Mouse (Mus musculus) cerebellum, adult 9-11 months (tissue): ENCODE results near the gene Lag3.

Experiments
- DNase-seq: peaks from one replicate; pipeline ENCODE4 v3.0.0; 2022

Gene Lag3

DNA sequence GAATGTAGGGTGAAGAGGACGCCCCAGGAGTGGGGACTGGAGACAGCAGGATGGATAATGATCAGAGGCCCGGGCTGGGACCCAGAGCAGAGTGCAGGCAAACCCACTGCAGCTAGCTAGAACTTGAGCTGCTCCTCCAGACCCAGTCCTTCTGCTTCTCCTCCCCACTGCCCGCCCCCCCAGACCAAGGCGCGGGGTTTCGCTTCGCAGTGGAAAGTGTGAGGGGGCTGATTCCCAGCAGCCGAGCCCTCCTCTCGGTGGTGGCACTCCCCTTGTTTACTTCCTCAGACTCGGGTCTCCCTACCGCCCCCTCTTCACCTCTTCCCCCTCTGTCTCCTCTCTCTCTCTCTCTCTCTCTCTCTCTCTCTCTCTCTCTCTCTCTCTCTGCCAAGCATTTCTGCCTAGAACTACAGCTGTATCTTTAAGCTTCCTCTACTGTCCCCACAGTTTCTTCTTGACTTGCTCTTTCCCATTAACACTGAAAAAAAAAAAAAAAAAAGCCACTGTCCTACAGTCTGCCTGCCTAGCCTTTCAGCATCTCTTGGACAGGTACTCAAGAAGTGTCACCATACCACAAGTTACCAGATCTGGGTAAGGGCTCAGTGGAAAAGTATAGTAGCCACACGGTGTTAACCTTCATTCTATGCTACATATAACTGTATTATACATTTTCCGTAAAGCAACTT, at the start of gene Lag3:
Gene Lag3, minus strand, starts transcription at position 173 of the 686 bp plus-strand sequence.
- DNase-seq, result peak; percentile 11

DNA sequence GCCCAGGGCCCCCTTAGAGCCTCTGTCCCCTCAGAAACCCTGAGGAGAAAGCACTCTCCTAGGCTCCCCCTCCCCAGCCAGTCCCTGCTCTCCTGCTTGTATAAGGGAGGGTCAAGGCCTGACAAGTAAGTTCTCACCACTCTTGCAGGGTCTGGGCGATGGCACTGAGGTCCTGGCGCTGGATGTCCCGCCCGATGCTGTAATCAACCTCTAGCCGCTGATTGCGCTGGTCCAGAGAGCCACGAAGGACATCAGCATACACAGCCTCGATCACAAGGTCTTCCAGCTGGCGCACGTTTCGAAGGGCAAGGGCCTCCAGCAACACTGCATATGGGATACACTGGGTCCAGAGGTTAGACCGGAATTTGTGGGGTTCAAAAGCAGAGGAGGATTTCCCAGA, 49.5 kb upstream of the Lag3 start:
- DNase-seq, result no peak

DNA sequence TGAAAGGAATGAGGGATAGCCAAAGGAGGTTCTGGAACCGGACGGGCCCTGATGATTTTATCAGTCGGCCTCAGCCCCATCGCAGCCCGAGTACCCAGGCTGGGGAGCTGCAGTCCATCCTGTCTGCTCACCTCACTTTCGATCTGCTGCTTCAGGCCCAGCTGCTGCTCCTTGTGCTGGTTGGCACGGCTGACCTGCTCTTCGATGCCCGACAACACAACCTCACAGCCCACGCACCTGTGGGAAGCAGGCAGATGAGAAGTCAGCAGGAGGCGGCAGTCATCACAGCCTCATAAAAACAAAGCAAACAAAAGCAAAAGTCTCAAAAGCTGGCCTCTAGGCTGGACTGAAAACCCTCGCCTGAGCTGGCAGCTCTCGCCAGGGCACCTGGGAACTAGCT, 48.5 kb upstream of the Lag3 start:
- no peak for DNase-seq

DNA sequence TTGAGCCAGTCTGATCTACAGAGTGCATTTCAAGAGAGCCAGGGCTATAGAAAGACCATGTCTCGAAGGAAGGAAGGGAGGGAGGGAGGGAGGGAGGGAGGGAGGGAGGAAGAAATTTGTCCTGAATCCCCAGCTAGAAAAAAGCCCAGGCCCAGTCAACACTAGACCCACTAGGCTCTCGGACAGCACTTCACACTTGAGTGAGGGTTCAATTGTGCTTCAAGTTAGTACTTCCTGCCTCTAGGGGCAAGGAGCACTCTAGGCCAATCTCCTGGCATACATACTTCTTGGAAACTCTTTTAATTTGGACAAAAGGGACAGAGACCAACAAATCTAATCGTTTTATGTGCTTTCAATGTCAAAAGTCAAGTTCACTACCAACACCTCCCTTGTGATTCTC, 46.6 kb upstream of the Lag3 start:
- DNase-seq, result no peak

GRCm38 (mm10) chr6:124955212-124955611, 43.7 kb upstream of the Lag3 start:
- no peak for DNase-seq

DNA sequence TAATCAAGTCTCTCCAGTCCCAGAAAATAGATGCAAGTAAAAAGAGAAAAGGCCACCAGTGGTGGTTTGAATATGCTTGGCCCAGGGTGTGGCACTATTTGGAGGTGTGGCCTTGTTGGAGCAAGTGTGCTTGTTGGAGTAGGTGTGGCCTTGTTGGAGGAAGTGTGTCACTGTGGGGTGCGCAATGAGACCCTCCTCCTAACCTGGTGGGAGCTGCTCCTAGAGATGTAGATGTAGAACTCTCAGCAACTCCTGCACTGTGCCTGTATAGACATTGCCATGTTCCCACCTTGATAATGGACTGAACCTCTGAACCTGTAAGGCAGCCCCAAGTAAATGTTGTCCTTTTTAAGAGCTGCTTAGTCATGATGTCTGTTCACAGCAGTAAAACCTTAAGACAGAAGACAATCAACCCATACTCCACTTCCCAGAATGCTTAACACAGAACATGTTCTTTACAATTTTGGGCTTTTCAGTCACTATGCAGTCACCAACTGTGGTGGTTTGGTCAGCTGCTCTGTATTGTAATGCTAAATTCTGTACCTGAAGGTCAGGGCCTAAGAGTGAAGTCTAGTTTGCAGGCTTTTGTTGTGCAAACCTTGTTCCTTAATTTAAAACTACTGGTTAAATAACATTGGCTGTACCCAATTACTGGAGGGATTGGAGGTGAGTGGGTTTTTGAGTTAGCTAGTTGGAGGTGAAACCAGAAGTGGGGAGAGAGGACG, 42.6 kb upstream of the Lag3 start:
- DNase-seq, result no peak

DNA sequence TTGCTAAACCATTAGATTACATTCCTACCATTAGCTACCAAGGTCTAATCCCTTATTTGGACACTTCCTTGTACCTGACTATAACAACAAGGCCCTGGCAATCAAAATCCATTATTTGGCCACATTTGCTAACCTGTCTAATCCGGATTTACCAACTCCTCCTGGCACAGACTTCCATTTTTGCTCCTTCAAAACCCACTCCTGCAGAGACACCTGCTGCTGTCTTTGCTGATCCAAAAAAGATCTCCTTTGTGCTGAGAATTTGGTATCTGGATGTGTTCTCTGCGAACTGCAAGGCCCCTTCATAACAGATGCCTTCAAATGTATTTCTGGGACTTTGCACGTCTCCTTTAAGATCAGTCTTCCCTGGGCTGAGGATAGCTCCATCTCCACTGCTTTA, 32.0 kb upstream of the Lag3 start:
- DNase-seq, result peak; percentile 74

- DNase-seq, result no peak
Measured at GRCm38 (mm10) chr6:124941679-124942078, 30.2 kb upstream of the Lag3 start.

GRCm38 (mm10) chr6:124938554-124938953, 27.0 kb upstream of the Lag3 start:
- DNase-seq, result no peak

- no peak for DNase-seq
Measured at GRCm38 (mm10) chr6:124937493-124937892, 26.0 kb upstream of the Lag3 start.

DNA sequence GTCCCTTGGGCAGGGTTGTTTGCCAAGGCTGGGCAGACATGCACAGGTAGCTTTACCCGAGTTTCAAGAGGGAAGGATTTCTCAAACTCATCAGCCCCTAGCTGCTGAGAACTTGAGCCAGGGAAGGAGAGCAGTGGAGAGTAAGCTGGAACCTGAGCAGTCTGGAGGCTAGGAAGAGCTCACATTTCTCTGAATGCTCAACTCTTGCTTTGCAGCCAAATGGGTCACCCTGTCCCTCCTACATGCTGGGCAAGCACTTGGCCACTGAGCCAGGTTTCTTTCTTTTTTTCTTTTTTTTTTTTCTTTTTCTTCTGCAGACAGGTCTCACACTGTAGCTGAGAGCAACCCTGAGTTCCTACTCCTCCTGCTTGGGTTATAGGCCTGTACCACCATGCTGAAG, 25.2 kb upstream of the Lag3 start:
- peak; percentile 69 for DNase-seq

- DNase-seq, result no peak
Measured at GRCm38 (mm10) chr6:124934670-124935069, 23.2 kb upstream of the Lag3 start.

DNA sequence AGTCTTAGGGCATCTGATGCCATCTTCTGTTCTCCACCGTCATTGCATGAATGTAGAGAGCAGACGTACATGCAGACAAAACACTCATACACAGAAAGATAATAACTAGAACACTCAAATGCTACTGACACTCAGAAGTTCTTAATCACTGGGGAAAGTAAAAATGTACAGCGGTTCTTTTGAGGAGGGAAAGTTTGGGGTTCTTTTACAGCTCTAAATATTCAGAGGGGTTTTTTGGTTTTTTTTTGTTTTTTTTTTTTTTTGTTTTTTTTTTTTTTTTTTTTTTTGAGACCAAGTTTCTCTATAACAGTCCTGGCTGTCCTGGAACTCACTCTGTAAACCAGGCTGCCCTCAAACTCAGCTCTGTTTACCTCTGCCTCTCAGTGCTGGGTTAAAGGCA, 21.6 kb upstream of the Lag3 start:
- DNase-seq, result no peak

DNA sequence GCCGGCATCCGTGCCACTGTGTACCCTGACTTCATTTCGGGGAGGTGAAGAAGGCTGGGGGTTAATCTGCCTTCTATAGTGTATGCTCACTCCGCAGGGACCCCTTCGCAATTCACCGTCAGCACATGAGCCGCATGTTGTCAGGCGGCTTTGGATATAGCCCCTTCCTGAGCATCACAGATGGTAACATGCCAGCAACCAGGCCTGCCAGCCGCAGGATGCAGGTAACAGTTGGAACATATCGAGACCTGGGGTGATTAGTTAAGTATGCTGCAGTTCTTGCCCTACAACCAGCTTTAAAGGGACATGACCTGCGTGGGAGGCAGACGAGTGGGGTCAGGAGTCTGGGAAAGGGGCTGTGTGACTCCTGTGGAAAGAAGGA, 20.8 kb upstream of the Lag3 start:
- DNase-seq, result peak; percentile 71

DNA sequence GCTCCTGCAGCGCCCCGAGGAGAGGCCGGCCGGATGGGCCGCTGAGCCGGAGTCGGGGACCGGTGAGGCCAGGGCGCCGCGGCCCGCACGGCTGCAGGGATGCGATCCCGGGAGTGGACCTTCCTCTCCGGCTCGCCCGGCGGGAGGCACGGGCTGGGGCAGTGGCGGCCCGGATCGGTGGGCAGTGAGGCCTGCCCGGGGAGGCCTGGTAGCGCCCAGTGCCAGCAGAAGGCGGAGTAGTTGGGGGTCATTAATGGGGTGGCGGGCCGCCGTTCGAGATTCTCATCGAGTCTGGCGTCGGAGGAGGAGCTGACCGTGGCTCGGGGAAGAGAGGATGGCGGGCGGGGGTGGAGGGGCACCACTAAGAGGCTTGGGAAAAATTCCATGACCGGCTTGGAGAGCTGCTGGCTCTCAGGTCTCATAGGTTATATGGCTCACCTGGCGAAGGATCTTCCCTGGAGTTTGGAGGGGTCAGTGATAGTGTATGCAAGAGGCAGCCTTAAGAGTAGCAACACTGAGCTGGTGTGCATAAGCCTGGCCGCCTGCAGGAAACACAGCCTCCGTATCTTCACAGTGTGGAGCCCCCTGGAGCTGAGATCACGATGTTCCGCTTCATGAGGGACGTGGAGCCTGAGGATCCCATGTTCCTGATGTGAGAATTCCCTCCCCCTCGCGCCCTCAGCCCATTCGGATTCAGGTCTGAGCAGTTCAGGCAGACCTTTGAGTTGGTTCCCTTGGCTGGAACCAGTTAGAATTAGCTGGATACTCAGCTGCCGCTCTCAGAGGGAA, 20.2 kb upstream of the Lag3 start:
- DNase-seq, result no peak

DNA sequence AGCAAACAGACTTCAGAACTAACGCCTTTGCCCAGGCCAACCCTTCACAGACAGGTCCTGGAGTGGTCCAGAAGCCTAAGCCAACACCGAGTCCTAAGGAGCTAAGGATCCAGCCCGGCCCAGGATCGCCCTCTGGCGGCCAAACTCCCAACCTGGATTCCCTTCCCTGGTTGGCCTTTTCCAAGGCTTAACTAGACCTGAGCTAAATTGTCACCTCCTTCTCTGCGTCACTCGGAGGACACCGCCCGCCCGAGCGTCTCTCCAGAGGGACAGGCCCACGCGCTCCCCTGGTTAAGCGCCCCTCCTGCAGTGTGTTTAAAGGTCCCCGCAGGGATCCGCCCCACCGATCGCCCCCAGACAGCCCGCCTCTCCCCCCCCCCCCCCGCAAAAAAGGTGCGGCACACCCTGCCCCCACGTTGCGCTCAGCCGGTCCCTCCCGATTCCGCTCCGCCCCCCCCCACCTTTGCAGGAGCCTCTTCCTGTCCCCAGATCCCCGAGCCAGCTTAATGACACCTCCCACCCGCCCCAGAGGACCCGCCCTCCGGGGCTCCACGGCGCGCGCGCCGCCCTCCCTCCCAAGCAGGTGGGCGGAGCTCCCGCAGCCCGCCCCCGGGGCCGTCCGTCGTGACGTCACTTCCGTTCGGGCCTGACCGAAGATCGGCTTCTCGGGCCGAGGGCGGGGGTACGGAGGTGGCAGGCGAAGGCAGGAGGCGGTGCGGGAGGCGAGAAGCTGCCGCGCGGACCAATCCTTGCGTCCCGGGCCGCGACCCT, 19.4 kb upstream of the Lag3 start, which contains the start of gene Mlf2:
Gene Mlf2, plus strand, starts transcription at position 633 of the 771 bp plus-strand sequence.
- DNase-seq, result peak; percentile 99

GRCm38 (mm10) chr6:124930231-124930630, 18.7 kb upstream of the Lag3 start:
- DNase-seq, result peak; percentile 72

- peak; percentile 22 for DNase-seq
Measured at GRCm38 (mm10) chr6:124925941-124926340, 14.4 kb upstream of the Lag3 start.

DNA sequence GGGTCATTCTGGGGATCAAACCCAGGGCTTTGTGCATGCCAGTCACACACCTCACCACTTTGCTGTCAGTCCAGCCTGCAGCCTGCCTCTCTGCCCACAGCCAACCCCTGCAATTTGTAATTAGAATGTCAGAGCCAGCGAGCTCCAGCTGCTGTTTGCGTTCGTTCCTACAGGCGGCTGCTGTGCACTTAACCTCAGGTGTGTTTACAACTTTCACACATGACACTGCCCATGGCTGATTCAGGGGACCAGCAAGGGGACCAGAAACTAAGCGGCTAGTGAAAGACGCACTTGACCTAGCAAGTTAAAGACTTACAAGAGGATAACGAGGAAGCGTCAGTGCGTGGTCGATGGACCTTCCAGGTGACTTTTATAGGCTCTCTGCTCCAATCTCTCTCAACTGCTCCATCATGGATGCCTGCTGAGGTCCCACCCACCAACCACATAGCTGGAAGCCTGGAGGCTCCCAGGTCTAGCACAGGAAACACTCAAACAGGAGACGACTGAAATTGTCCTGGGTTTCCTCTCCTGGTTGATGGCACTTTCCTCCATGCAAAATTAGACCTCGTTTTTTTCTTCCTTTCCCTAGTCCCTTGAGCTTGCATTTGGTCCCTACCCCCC, 13.8 kb upstream of the Lag3 start:
- peak; percentile 18 for DNase-seq

DNA sequence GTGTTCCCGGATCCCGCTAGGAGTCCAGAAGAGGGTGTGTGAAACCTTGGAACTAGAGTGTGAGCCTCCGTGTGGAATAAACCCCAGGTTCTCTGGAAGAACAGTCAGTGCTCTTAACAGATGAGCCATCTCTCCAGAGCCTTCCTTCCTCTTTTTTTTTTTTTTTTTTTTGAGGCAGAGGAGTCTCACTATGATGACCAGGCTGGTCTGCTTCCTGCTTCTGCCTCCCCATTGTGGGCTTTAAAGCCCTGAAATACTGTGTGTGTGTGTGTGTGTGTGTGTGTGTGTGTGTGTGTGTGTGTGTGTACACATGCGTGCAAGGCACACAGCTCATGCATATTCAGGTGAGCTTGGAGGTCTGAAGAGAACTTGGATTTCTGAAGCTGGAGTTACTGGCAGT, 10.0 kb upstream of the Lag3 start:
- DNase-seq, result peak; percentile 38

DNA sequence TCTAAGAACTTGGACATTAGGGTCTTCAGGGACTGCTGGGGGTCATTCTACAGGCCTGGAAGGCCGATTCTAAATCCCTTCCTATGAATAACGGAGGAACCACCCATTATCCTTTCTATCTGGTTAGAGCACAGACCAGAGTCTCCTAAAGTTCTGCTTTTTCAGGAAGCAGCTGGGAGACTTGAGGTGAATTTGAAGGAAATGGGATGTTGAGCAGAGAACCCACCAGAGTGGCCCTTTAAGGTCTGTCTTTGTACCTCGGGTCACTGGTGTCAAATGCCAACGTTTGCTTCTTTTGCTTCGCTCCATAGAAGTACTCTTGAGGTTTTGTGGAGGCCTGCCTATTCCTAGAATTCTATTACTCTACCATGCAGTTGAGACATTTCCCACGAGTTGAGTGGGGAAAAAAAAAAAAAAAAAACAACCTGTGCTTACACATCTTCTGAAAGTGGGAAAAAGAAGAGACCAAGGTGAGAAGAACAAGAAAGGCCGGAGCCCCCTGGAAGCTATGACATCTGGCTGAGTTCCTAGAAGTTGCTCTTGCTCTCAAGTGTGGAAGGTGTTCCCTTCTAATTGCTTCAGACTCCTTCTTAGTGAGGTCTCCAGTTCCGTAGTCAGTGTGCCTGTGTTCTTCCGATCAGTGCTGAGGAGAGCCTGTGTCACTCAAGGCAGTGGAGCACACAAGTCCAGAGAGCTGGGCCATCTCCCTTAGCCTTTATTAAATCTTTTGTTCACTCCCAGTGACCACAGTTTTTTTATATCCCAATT, 9.0 kb upstream of the Lag3 start:
- peak; percentile 60 for DNase-seq
